Mouse (Mus musculus): ENCODE data around the gene Pafah1b3. TPM values are rescaled to one million over a fixed set of nuclear protein-coding genes. Genes with fewer than 3 reads are reported as not detected.
"Not testable (repeated sequence)": the region's sequence is repeated elsewhere in the genome, so short reads cannot be mapped to it uniquely, and the experiment has no call there.

Pafah1b3 gene
- polyA plus RNA-seq (2011; ENCODE audit: insufficient read length, low read depth, missing spikeins), result 46.2 and 48.8 TPM in 2 replicates

- Histone ChIP-seq H3K27ac (ENCODE audit: insufficient read depth, low read length) (peak within 1 kb of the TSS; percentile 44), H3K4me1 (ENCODE audit: control insufficient read depth, insufficient read depth, low read length) (no peaks in the 10 kb centered on the region), H3K4me3 (ENCODE audit: insufficient read depth, low read length) (peak within 1 kb of the TSS; percentile 67)
- peak; percentile 47 for TF ChIP-seq POLR2A (IDR thresholded peaks at IDR 0.05; ENCODE audit: low read depth, low read length)
- TF ChIP-seq CTCF (IDR thresholded peaks at IDR 0.05; ENCODE audit: borderline replicate concordance, insufficient read depth, low read length), result peak; percentile 10; the same call in 1 of the 2 replicates
Observed at GRCm38 (mm10) chr7:25297454-25298325, at the start of gene Pafah1b3. Gene Pafah1b3, minus strand, starts transcription at chr7:25297986.

DNA sequence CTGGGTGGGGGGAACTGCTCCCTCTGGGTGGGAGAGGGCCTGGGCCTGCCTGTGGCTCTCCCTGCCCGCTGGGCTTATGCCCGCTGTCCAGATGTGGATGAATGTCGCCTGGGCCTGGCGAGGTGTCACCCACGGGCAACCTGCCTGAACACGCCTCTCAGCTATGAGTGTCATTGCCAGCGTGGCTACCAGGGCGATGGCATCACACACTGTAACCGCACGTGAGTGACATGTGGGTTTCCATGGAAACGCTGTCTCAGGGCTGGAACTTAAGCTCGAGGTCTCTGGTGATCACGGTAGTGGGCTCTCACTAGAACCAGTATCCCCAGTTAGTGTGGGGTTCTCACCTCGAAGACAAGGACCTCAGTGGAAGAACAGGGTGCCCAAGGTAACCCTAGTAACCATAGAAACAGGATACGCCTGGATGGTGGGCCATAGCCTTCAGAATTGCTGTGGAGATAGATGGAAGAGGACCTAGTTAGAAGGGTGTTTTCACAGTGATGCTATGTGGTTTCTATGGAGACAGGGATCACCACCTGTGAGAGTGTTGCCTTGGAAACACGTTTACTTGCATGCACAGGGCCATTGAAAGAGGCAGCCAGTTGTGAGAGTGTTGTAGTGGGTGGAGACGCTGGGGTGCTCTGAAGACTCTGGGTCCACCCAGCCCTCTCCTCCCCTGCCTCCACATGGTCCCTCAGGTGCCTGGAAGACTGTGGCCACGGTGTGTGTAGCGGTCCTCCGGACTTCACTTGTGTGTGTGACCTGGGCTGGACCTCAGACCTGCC lies 43.4 kb upstream of the Pafah1b3 start:
- Histone ChIP-seq H3K4me1 (ENCODE audit: control insufficient read depth, insufficient read depth, low read length) (no peaks in the 10 kb centered on the region), H3K4me3 (ENCODE audit: insufficient read depth, low read length) (no peak overlapping the region), H3K27ac (ENCODE audit: insufficient read depth, low read length) (no peak overlapping the region)
- TF ChIP-seq CTCF (IDR thresholded peaks at IDR 0.05; ENCODE audit: borderline replicate concordance, insufficient read depth, low read length) (no peak), POLR2A (IDR thresholded peaks at IDR 0.05; ENCODE audit: low read depth, low read length) (no peak)

DNA sequence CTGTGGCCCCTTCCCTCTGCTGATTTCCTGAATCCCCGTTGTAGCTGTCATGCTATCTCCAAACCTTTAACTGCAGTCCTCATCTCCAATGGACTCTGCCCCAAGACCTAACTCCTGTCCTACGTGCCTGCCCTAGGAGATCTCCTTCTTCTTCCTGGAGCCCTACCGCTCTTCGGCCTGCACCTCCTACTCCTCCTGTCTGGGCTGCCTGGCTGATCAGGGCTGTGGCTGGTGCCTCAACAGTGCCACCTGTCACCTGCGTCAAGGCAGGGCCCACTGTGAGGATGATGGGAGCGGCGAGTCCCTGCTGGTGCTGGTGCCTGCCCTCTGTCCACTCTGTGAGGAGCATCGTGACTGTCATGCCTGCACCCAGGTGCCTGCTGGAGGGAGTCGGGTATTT lies 41.5 kb upstream of the Pafah1b3 start:
- TF ChIP-seq POLR2A (IDR thresholded peaks at IDR 0.05; ENCODE audit: low read depth, low read length), result no peak
- no peak for TF ChIP-seq CTCF (IDR thresholded peaks at IDR 0.05; ENCODE audit: borderline replicate concordance, insufficient read depth, low read length)
- no peaks in the 10 kb centered on the region for H3K4me1 ChIP-seq (ENCODE audit: control insufficient read depth, insufficient read depth, low read length)
- no peak overlapping the region for H3K4me3 ChIP-seq (ENCODE audit: insufficient read depth, low read length)
- H3K27ac ChIP-seq (ENCODE audit: insufficient read depth, low read length), result no peak overlapping the region

- TF ChIP-seq POLR2A (IDR thresholded peaks at IDR 0.05; ENCODE audit: low read depth, low read length) (no peak), CTCF (IDR thresholded peaks at IDR 0.05; ENCODE audit: borderline replicate concordance, insufficient read depth, low read length) (no peak)
- no peak overlapping the region for H3K4me3 ChIP-seq (ENCODE audit: insufficient read depth, low read length)
- no peak overlapping the region for H3K27ac ChIP-seq (ENCODE audit: insufficient read depth, low read length)
- H3K4me1 ChIP-seq (ENCODE audit: control insufficient read depth, insufficient read depth, low read length), result no peaks in the 10 kb centered on the region
Observed at GRCm38 (mm10) chr7:25334472-25334871, 36.7 kb upstream of the Pafah1b3 start.

GRCm38 (mm10) chr7:25333596-25334307 lies 36.0 kb upstream of the Pafah1b3 start:
- TF ChIP-seq POLR2A (IDR thresholded peaks at IDR 0.05; ENCODE audit: low read depth, low read length) (no peak), CTCF (IDR thresholded peaks at IDR 0.05; ENCODE audit: borderline replicate concordance, insufficient read depth, low read length) (peak; percentile 97)
- Histone ChIP-seq H3K4me3 (ENCODE audit: insufficient read depth, low read length) (no peak overlapping the region), H3K27ac (ENCODE audit: insufficient read depth, low read length) (no peak overlapping the region), H3K4me1 (ENCODE audit: control insufficient read depth, insufficient read depth, low read length) (no peaks in the 10 kb centered on the region)

DNA sequence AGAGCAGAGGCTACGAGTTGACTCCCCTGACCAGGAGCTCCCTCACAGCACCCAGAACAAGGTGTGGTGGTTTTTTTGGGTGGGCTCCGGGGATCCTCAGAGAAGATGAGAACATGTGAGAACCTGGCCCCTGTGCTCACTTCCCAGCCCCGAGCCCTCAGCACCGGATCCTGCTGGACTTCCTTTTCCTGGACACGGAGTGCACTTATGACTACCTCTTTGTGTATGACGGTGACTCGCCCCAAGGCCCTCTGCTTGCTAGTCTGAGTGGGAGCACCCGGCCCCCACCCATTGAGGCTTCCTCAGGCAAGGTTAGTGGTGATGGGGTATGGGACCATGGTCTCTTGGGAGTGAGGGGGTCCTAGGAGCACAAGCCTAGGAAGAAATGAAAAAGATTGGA lies 28.4 kb upstream of the Pafah1b3 start:
- H3K27ac ChIP-seq (ENCODE audit: insufficient read depth, low read length), result no peak overlapping the region
- H3K4me1 ChIP-seq (ENCODE audit: control insufficient read depth, insufficient read depth, low read length), result peaks cover 4% of the 10 kb centered on the region
- TF ChIP-seq POLR2A (IDR thresholded peaks at IDR 0.05; ENCODE audit: low read depth, low read length), result no peak
- no peak for TF ChIP-seq CTCF (IDR thresholded peaks at IDR 0.05; ENCODE audit: borderline replicate concordance, insufficient read depth, low read length)
- H3K4me3 ChIP-seq (ENCODE audit: insufficient read depth, low read length), result no peak overlapping the region

- H3K4me1 ChIP-seq (ENCODE audit: control insufficient read depth, insufficient read depth, low read length); H3K27ac ChIP-seq (ENCODE audit: insufficient read depth, low read length); H3K4me3 ChIP-seq (ENCODE audit: insufficient read depth, low read length): not testable (repeated sequence)
Observed at GRCm38 (mm10) chr7:25325431-25325830, 27.6 kb upstream of the Pafah1b3 start.

- H3K4me3 ChIP-seq (ENCODE audit: insufficient read depth, low read length), result no peak overlapping the region
- H3K4me1 ChIP-seq (ENCODE audit: control insufficient read depth, insufficient read depth, low read length), result peaks cover 4% of the 10 kb centered on the region
- H3K27ac ChIP-seq (ENCODE audit: insufficient read depth, low read length), result no peak overlapping the region
- TF ChIP-seq CTCF (IDR thresholded peaks at IDR 0.05; ENCODE audit: borderline replicate concordance, insufficient read depth, low read length), result no peak
- TF ChIP-seq POLR2A (IDR thresholded peaks at IDR 0.05; ENCODE audit: low read depth, low read length), result no peak
Observed at GRCm38 (mm10) chr7:25323219-25323618, 25.4 kb upstream of the Pafah1b3 start.

DNA sequence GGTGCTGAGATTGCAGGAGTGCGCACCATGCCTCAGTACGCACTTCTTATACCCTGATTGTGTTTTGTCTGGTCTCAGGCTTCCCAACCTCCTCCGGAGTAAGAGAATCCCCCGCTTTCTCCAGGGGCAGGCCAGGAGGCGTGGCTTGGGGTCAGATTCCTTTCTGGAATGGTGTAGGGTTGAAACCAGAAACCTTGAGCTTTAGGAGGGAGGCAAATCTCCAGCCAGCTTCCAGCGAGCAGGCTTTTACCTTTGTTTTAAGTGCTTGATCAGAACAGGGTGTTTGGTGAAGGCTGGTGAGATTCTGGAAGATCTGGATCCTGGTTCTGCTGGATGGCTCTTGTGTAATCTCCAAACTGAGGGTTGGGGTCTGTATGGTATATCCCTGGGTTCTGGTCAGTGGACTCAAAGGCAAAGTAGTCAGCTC lies 24.3 kb upstream of the Pafah1b3 start:
- H3K4me3 ChIP-seq (ENCODE audit: insufficient read depth, low read length), result peak overlapping the region; percentile 24; the same call in 1 of the 2 replicates
- peaks cover 4% of the 10 kb centered on the region for H3K4me1 ChIP-seq (ENCODE audit: control insufficient read depth, insufficient read depth, low read length)
- H3K27ac ChIP-seq (ENCODE audit: insufficient read depth, low read length), result peak overlapping the region; percentile 92
- TF ChIP-seq POLR2A (IDR thresholded peaks at IDR 0.05; ENCODE audit: low read depth, low read length) (peak; percentile 65), CTCF (IDR thresholded peaks at IDR 0.05; ENCODE audit: borderline replicate concordance, insufficient read depth, low read length) (no peak)

Data from embryonic fibroblast, embryonic 13.5 days (primary cell).